Mouse (Mus musculus) spleen, postnatal 36 days (tissue): ENCODE results near the gene Fshr.
"Not testable (repeated sequence)": the region's sequence is repeated elsewhere in the genome, so short reads cannot be mapped to it uniquely, and the experiment has no call there.

ENCODE experiments used
- DNase-seq, 2 experiments: peaks; one replicate each; pipeline ENCODE4 v3.0.0; 2022; ENCODE audit warnings: low spot score in 2 of 2, mixed read lengths in 1 of 2

The Fshr gene

DNA sequence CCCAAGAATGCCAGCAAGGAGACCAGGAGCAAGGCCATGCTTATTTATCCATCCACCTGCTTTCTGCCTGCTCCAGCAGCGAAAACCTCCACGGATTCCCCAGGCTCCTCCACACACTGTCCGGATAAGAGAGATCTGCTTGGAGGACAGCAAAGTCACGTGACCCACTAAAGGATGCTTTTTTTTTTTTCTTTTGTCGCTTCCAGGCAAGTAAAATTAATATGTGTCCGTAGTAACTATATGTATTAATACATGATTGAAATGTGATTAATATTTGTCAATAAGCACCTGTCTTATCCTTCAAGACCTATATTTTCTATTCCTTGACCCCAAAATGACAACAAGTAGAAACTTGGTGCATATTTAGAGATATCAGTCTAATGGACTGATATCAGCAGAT lies at the start of gene Fshr:
TSS of gene Fshr (minus strand) at position 101 of the 400 bp plus-strand sequence.
- DNase-seq = no peak

DNA sequence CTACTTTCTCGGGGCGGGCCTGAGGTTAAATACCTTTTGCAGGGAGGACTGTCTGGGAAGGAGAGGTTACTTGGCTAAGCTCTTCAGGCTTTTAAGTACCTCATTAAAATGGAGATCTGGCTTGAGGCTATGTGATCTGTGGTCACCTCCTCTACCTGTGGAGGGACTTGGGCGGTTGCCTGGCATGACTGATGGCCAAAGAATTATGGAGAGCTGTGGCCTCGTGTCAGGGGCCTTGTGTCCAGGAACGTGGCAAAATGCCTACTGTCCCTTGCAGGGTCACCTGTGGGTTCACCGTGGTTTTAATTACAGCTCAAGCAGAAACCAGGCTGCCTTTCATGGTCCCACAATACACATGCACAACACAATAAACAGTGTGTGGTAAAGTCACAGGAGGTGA lies 1.7 kb upstream of the Fshr start:
- DNase-seq = no peak

GRCm38 (mm10) chr17:89173545-89173944 lies 26.9 kb downstream of the Fshr start:
- DNase-seq = no peak

DNA sequence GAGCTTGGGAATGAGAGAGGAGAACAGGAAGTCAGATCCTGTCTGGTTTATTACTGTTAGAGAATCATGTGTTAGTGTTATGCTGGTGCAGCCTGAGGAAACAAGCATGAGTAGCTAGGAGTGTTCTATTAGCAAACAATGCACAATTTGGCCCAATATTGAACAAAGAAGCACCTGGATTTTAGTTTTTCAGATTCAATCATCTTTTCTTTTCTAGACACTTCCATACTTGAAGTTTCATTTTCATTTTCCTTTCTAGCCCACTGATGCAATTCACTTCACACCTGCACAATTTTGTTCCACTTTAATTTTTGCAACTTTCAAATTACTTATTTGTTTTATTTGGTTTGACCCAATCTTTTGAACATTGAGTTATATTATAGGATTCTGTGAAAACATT lies 35.7 kb downstream of the Fshr start:
- DNase-seq = no peak

DNA sequence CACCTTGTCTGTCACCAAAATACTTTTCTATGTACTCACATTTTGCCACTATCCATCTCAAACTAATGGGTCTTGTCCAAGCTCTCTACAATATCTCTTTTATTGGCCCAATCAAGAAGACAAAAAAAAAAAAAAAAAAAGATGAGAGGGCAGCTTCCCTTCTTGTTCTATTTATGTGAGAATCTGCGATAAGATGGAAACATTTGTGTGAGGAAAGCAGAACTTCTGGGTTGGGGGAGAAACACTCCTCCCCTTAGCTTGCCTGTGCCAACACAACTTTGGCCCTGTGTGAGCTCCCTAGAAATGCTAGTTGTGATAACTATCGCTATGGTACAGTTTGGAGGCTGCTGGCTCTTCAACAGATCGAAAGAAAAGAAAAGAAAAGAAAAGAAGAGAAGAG lies 38.0 kb downstream of the Fshr start:
- no peak for DNase-seq

GRCm38 (mm10) chr17:89159343-89159742 lies 41.1 kb downstream of the Fshr start:
- not testable (repeated sequence) for DNase-seq

- no peak for DNase-seq
These were observed 55.7 kb downstream of the Fshr start for GRCm38 (mm10) chr17:89144806-89145205.

GRCm38 (mm10) chr17:89120023-89120422 lies 80.5 kb downstream of the Fshr start:
- DNase-seq = no peak

- DNase-seq = no peak
These were observed 81.2 kb downstream of the Fshr start for GRCm38 (mm10) chr17:89119250-89119649.

DNA sequence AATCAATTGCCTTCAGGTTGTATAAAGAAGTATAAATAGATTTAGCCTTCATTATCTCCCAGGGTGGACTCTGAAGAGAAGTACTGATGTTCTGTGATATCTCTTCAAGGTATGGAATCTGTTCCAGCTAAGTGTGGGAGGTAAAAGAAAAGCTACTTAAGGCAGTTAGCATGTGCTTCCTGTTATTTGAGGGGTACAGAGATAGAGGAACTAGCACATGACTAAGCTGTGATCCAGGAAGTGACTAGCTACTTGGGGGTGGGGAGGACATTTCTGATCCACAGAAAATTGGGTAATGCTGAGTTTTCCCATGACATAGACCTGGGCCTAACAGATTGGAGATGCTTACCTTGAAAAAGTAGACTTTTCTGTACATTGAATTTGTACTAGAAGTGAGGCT lies 86.5 kb downstream of the Fshr start:
- no peak for DNase-seq

DNA sequence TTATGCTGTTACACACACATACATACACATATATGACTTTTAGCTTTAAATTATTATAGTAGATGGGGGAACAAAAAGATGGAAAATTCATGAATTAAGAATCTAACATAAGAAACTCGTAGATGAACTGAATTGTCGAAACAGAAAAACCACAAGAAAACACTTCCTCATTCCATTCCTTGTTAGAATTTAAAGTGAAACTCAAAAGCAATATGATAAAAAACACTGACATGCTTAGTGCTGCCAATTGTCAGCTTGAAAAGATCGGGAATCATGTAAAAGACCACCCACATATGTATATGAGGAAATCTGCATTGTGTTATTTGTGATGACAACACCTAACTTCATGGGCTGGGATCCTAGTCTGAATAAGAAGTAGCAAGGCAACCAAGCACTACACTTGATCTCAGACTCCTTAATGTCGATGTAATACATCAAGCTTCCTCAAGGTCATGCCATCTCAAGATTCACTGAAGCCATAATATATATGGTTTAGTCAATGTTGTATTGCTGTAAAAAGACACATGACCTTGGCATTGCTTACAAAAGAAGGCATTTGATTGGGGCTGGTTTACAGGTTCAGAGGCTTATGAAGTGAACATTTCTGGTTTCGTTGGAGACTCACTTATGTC lies 99.6 kb downstream of the Fshr start:
- no peak for DNase-seq

- DNase-seq = not testable (repeated sequence)
These were observed 100.7 kb downstream of the Fshr start for GRCm38 (mm10) chr17:89099733-89100132.

DNA sequence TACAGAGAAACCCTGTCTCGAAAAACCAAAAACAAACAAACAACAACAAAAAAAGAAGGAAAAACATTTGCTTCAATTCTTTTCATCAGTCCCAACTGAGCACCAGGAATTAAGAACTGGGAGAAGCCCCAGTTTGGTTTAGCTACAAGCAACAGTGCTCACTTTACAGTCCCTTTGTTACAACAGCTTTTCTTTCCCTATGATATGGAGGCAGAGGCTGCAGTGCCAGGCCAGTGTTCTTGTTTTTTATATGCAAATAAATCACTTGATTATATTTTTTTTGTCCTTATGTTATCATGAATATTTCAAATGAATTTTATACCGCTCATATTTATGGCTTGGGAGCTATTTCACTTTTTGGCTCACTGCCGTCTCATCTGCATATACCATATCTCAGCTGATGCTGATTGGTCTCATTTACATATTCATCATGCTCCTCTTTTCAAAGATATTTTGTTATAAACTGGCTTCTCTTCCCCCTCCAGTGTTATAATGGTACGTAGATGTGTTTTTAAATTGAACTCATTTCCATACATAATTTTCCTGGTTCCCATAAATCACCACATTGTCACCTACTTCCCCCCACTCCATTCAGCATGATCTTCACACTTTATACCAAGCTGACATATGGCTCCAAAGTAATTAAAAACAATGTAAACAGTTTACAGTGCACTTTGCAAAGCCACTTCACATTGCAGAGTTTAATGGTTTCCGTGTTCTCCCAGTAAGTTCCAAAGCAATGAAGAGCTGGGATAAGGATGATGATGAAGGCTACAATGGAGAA lies 110.6 kb downstream of the Fshr start:
- DNase-seq = no peak

GRCm38 (mm10) chr17:89082897-89083296 lies 117.6 kb downstream of the Fshr start:
- DNase-seq = no peak

DNA sequence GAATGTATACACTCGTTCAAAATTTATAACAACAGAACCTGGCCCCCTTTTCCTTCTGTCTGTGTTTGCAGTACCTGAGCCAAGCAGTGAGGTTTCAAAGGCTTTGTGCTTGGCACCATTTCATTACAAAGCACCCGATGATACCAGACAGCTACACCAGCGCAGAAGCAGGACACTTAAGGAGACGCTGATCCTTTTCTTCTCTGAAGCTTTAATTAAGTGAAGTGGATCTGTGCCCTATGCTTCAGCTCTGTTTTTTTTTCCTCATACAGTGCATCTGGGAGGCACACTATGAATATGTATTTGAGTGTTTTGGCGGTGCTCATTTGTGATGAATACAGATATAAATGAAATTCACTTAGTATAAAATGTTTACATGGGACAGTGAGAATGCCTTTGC lies 120.8 kb downstream of the Fshr start:
- no peak for DNase-seq

- DNase-seq = no peak
These were observed 136.0 kb downstream of the Fshr start for GRCm38 (mm10) chr17:89064327-89065095.

- DNase-seq = no peak
These were observed 138.0 kb downstream of the Fshr start for GRCm38 (mm10) chr17:89062348-89062949.

GRCm38 (mm10) chr17:89051031-89051563 lies 149.4 kb downstream of the Fshr start:
- no peak for DNase-seq

- no peak for DNase-seq
These were observed 151.4 kb downstream of the Fshr start for GRCm38 (mm10) chr17:89049071-89049470.

- DNase-seq = no peak
These were observed 154.5 kb downstream of the Fshr start for GRCm38 (mm10) chr17:89046016-89046415.

DNA sequence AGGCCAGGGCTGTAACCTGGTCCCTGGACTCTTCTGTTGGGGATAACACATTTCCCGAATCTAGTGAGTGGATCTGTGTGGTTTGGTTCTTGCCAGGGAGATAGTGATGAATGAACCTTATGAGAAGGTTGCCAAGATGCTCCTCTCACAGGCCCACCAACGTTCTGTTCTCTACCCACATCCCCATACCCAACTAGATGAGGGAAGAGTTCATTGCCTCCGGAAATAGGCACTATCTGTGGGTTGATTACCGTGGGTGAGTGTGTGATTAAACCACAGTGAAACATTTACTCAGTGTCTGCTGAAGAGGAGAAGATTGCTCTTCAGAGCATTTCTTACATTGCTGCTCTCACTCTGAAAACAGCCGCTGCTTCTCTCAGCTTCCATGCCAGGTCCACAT lies 163.8 kb downstream of the Fshr start:
- no peak for DNase-seq

DNA sequence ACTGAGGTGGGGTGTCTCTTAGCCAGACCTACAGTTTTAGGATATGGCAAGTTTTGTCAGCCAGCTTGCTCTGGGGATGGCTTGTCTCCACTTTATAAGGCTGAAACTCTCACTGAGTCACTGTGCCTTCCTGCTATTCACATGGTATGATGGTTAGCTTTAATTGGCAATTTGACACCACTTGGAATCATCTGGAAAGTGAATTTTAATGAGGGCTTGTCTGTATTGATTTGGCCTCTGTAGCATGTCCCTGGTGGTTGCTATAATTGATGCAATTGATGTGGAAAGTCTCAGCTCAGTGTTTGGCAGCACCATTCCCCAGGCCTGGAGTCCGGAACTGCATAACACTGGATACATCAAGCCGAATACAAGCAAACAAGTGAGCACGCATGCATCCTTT lies 164.4 kb downstream of the Fshr start:
- DNase-seq = no peak
